Mouse (Mus musculus) heart, embryonic 14.5 days (tissue): ENCODE measurements around the gene Psenen. TPM values are rescaled to one million over a fixed set of nuclear protein-coding genes. Genes with fewer than 3 reads are reported as not detected.
A peak's percentile ranks its signal among the peaks of the same experiment; 100 is the strongest.

Source experiments
- ATAC-seq: fragments of 200-750 bp; cut with Nextera tagmentation; 2 replicates; pipeline ENCODE4 v1.8.0; 2017; ENCODE audit warnings: low read depth, moderate TSS enrichment; ENCODE audit not compliant: insufficient number of reproducible peaks, insufficient read depth, low FRiP score
- H3K27ac ChIP-seq, 2 experiments: fragments of 200-500 bp in 1 of 2; fragments of 300-500 bp in 1 of 2; sonication (generic) in 1 of 2; replicated peaks in 1 of 2; 2 replicates each; pipeline ENCODE4 v1.5.1; 2012 to 2014; ENCODE audit warnings: low read depth in 2 of 2, low read length in 2 of 2, control low read depth in 1 of 2, mild to moderate bottlenecking in 1 of 2, mixed read lengths in 1 of 2; ENCODE audit not compliant: control insufficient read depth in 1 of 2, insufficient read depth in 1 of 2
- H3K27me3 ChIP-seq: fragments of 300-500 bp; sonication (generic); 2 replicates; pipeline ENCODE4 v1.6.1; 2014; ENCODE audit warnings: mild to moderate bottlenecking, low read length, control low read depth; ENCODE audit not compliant: control insufficient read depth, insufficient read depth
- H3K36me3 ChIP-seq: fragments of 300-500 bp; sonication (generic); 2 replicates; pipeline ENCODE4 v1.6.1; 2014; ENCODE audit warnings: mild to moderate bottlenecking, control low read depth, low read length, mixed read lengths; ENCODE audit not compliant: control insufficient read depth, insufficient read depth
- H3K4me1 ChIP-seq, 2 experiments: fragments of 200-500 bp in 1 of 2; fragments of 300-500 bp in 1 of 2; sonication (generic) in 1 of 2; 2 replicates each; pipeline ENCODE4 v1.6.1; 2012 to 2014; ENCODE audit warnings: low read length in 2 of 2, control low read depth in 1 of 2, mixed read lengths in 1 of 2; ENCODE audit not compliant: control insufficient read depth in 2 of 2, insufficient read depth in 2 of 2
- H3K4me2 ChIP-seq: fragments of 300-500 bp; sonication (generic); 2 replicates; pipeline ENCODE4 v1.6.1; 2014; ENCODE audit warnings: mild to moderate bottlenecking, low read length
- H3K4me3 ChIP-seq, 2 experiments: fragments of 200-500 bp in 1 of 2; fragments of 300-500 bp in 1 of 2; sonication (generic) in 1 of 2; 2 replicates each; pipeline ENCODE4 v1.5.1; 2012 to 2014; ENCODE audit warnings: low read length in 2 of 2, mild to moderate bottlenecking in 2 of 2, control low read depth in 1 of 2, low read depth in 1 of 2, moderate library complexity in 1 of 2; ENCODE audit not compliant: control insufficient read depth in 1 of 2, insufficient read depth in 1 of 2
- H3K9ac ChIP-seq: fragments of 300-500 bp; sonication (generic); 2 replicates; pipeline ENCODE4 v1.6.1; 2014; ENCODE audit warnings: mild to moderate bottlenecking, low read length
- H3K9me3 ChIP-seq: fragments of 300-500 bp; sonication (generic); 2 replicates; pipeline ENCODE4 v1.6.1; 2016; ENCODE audit warnings: low read length, control low read depth; ENCODE audit not compliant: control insufficient read depth
- WGBS: fragments of 180-500 bp; shearing (Covaris S2); extraction: QIAGEN DNeasy Blood & Tissue Kit; methylation state at CpG from one replicate; pipeline ENCODE4 v1.1.7; 2014; 5-methylcytosine and 5-hydroxymethylcytosine counted together
- polyA plus RNA-seq: library from polyadenylated mRNA; unstranded; fragments of >200 nt; fragmentation: Nextera tagmentation; extraction: Ambion mirVana; gene quantifications from 2 replicates; pipeline ENCODE4 v1.2.1, GENCODE M21; 2014

Gene Psenen
- polyA plus RNA-seq, 1 experiment from 2014 or later: 107 TPM

DNA sequence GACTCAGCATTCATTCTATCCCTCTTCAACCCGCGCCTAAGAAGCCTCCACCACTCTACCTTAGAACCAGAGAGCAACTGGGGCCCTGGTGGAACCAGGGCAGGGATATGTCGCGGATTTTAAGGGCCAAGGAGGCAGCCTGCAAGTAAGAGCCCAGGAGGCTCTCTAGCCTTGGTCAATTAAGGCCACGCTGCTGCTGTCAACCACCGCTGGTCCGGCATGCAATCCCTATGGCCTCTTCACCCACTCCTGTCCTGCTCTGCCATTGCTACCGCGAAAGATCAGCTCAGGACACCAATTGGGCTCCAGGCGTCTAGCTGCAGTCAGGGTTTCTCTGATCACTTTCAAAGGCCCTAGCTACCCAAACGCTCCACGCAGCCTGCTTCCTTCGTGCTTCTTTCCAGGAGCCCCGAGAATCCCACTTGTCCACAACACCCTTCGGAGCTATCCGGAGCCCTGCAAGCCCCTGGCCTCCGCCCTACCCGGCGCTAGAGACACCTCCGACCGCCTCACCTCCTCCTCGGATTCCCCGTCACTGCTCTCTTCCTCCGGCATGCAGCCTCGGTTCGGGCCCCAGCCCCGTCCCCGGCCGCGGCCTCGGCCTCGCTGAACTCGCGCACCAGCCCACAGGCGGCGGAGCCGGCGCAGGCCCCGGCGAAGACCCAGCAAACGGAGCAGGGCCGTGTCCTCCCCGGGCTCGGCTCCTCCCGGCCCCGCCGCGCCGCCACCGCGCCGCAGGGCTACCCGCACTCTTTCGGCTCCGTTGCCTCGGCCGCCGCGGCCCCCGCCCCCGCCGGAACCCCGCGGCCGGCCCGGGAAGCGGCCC, 24.6 kb upstream of the Psenen start:
- Histone ChIP-seq H3K36me3 (peaks cover 38% of the 10 kb centered on the region), H3K27ac (peak overlapping the region; percentile 30 to 90), H3K27me3 (no peaks in the 10 kb centered on the region), H3K4me2 (peak overlapping the region; percentile 97), H3K9me3 (no peaks in the 10 kb centered on the region), H3K9ac (peak overlapping the region; percentile 96), H3K4me3 (peak overlapping the region; percentile 73 to 94), H3K4me1 (peaks cover 3 to 15% of the 10 kb centered on the region in 2 experiments; a peak in 3 of 4 replicates)
- peak; percentile 14 for ATAC-seq
- under 1% methylated on average over 61 of the region's 67 CpGs for WGBS

- Histone ChIP-seq H3K4me1 (peaks cover 3 to 15% of the 10 kb centered on the region in 2 experiments; a peak in 3 of 4 replicates), H3K27me3 (no peaks in the 10 kb centered on the region), H3K4me2 (peak overlapping the region; percentile 97), H3K27ac (no peak overlapping the region), H3K9me3 (no peaks in the 10 kb centered on the region), H3K4me3 (no peak overlapping the region), H3K9ac (no peak overlapping the region), H3K36me3 (peaks cover 53% of the 10 kb centered on the region)
- ATAC-seq: no peak
- 91% methylated on average over 28 of the region's 28 CpGs for WGBS
Measured at GRCm38 (mm10) chr7:30586455-30587020, 23.1 kb upstream of the Psenen start.

- peaks cover 3 to 15% of the 10 kb centered on the region in 2 experiments; a peak in 3 of 4 replicates for H3K4me1 ChIP-seq
- no peak overlapping the region for H3K4me3 ChIP-seq
- H3K27me3 ChIP-seq: no peaks in the 10 kb centered on the region
- no peak for ATAC-seq
- H3K9ac ChIP-seq: no peak overlapping the region
- H3K4me2 ChIP-seq: no peak overlapping the region
- no peak overlapping the region for H3K27ac ChIP-seq
- WGBS: 98% methylated on average over 7 of the region's 7 CpGs
- peaks cover 66% of the 10 kb centered on the region for H3K36me3 ChIP-seq
- H3K9me3 ChIP-seq: no peaks in the 10 kb centered on the region
Measured at GRCm38 (mm10) chr7:30585170-30585569, 21.7 kb upstream of the Psenen start.

- H3K4me3 ChIP-seq: no peak overlapping the region
- H3K4me1 ChIP-seq: peaks cover 3 to 10% of the 10 kb centered on the region in 2 experiments; a peak in 3 of 4 replicates
- H3K36me3 ChIP-seq: peaks cover 75% of the 10 kb centered on the region
- H3K9me3 ChIP-seq: no peaks in the 10 kb centered on the region
- no peak overlapping the region for H3K4me2 ChIP-seq
- no peak overlapping the region for H3K27ac ChIP-seq
- no peak overlapping the region for H3K9ac ChIP-seq
- no peaks in the 10 kb centered on the region for H3K27me3 ChIP-seq
- no peak for ATAC-seq
- 88% methylated on average over 10 of the region's 10 CpGs for WGBS
Measured at GRCm38 (mm10) chr7:30584339-30584738, 20.9 kb upstream of the Psenen start.

DNA sequence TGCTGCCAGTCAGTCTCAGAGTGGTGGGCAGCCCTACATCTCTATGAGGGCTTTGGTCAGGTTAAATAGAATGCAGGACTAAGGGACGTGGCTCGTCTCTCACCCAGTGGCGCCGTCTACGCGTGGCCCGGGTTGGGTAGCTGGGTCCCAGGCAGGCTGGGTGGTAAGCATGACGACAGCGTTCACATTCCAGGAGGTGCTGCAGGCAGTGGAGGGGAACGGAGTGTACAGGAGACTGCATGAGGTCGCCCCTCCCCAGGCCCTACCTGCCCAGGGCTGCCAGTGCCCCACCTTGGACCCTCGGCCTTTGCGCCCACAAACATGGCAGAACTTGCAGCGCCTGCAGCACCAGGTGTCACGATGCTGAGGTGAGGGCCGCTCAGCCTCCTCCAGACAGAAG, 18.1 kb upstream of the Psenen start:
- Histone ChIP-seq H3K27me3 (no peaks in the 10 kb centered on the region), H3K9me3 (no peaks in the 10 kb centered on the region), H3K4me3 (no peak overlapping the region), H3K27ac (no peak overlapping the region), H3K4me2 (no peak overlapping the region), H3K9ac (no peak overlapping the region), H3K4me1 (no peaks in the 10 kb centered on the region), H3K36me3 (peaks cover 100% of the 10 kb centered on the region)
- WGBS: 91% methylated on average over 16 of the region's 16 CpGs
- no peak for ATAC-seq

DNA sequence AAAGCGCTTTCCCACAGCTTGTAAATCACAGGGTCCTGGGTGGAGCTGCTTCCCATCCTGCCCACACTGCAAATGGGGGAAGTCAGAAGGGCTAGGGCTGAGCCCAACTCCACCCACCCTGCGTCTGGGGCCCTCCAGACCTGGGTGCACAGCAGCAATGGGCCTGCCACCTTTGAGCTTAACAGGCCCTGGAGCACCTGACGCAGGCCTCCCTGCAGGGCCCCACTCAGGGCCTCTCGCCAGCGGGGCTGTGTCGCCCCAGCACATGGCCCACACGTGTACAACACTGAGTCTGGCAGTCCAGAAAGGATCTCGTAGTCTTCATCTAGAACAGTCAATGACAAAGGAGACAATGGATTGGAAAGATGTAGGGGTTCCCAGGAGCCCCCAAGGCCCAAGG, 16.5 kb upstream of the Psenen start:
- ATAC-seq: no peak
- peaks cover 100% of the 10 kb centered on the region for H3K36me3 ChIP-seq
- no peak overlapping the region for H3K4me2 ChIP-seq
- no peak overlapping the region for H3K9ac ChIP-seq
- no peak overlapping the region for H3K4me3 ChIP-seq
- H3K4me1 ChIP-seq: no peaks in the 10 kb centered on the region
- no peaks in the 10 kb centered on the region for H3K9me3 ChIP-seq
- 92% methylated on average over 8 of the region's 8 CpGs for WGBS
- no peak overlapping the region for H3K27ac ChIP-seq
- no peaks in the 10 kb centered on the region for H3K27me3 ChIP-seq

GRCm38 (mm10) chr7:30572969-30573368, 9.5 kb upstream of the Psenen start:
- H3K27me3 ChIP-seq: no peaks in the 10 kb centered on the region
- H3K36me3 ChIP-seq: peaks cover 100% of the 10 kb centered on the region
- no peak overlapping the region for H3K9ac ChIP-seq
- no peaks in the 10 kb centered on the region for H3K9me3 ChIP-seq
- no peaks in the 10 kb centered on the region for H3K4me1 ChIP-seq
- no peak overlapping the region for H3K27ac ChIP-seq
- 55% methylated on average over 2 of the region's 2 CpGs for WGBS
- no peak for ATAC-seq
- H3K4me3 ChIP-seq: no peak overlapping the region
- no peak overlapping the region for H3K4me2 ChIP-seq
